Mouse (Mus musculus) cerebellum, adult 2 months (tissue): Measurements from ENCODE around the gene Acbd4.
A peak's percentile ranks its signal among the peaks of the same experiment; 100 is the strongest.

Source experiments
- CTCF ChIP-seq: fragments of 200-500 bp; IDR thresholded peaks from 2 replicates; pipeline ENCODE4 v1.5.1; 2011; ENCODE audit warnings: low read depth, mild to moderate bottlenecking, control low read depth, low read length, moderate library complexity, borderline replicate concordance; ENCODE audit not compliant: insufficient read depth
- POLR2A ChIP-seq: fragments of 200-500 bp; IDR thresholded peaks from 2 replicates; pipeline ENCODE4 v1.6.1; 2011; ENCODE audit warnings: low read length, control low read depth, borderline replicate concordance; ENCODE audit not compliant: insufficient read depth

DNA sequence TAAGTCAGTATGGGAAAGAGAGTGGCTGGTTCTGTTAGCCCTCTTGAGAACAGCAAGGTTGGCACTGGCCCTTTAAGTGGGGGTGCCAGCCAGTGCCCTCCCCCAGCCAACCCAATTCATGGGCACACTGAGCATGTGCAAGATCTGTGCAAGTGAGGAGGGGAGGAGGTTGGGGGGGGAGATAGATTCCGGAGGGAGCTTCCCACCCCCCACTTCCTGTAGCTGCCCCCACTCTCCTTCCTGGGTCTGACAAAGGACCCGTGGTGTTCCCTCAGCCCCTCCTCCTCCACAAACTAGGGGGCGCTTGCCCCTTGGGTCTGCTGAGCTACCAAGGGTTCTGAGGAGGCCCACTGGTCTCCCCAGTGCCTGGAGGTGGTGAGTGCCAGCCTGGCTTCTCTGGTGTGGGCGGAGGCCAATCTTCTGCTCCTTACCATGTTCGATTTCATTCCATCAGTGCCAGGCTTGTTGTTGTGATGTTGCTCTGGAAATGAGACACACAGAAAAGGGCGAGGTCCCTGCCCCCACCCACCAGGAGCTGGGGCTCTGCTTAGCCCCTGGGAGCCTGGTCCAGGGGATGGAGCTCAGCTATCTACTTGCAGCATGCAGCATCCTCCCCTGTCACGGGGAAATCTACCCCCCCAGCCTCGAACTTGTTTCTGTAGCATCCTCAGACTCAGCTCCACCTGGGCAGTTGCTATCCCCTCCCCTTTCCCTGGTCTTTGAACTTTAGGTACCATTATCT is 41.1 kb downstream of the Acbd4 start:
- TF ChIP-seq CTCF (0 out of 2 replicates have a peak, but pooled peaks have one; percentile 0), POLR2A (peak; percentile 56; the same call in 1 of the 2 replicates)
